Mouse (Mus musculus) granulocyte monocyte progenitor cell, adult 5-6 weeks (primary cell): ENCODE results near the gene Hist1h1t. TPM values are rescaled to one million over a fixed set of nuclear protein-coding genes. Genes with fewer than 3 reads are reported as not detected.
A peak's percentile ranks its signal among the peaks of the same experiment; 100 is the strongest.

Experiments used
- ATAC-seq: replicated peaks from 2 replicates; pipeline ENCODE4 v1.8.0; 2016; ENCODE audit warnings: mild to moderate bottlenecking, moderate TSS enrichment, inconsistent platforms; ENCODE audit not compliant: poor library complexity, severe bottlenecking
- total RNA-seq, 2 experiments: library from RNA; stranded (forward) in 1 of 2; stranded (reverse) in 1 of 2; fragments of 200-712, 200-1000 nt in 1 of 2; fragments of >200 nt in 1 of 2; fragmentation: Nextera tagmentation in 1 of 2; gene quantifications; 2 replicates each; pipeline ENCODE4 v1.2.3; 2014 to 2017

Gene Hist1h1t
- total RNA-seq (2014; fragmentation: Nextera tagmentation), result not detected in 2 replicates
- 1.0 TPM in 1 of 2 replicates, not detected in the other for total RNA-seq (2017)

- ATAC-seq, result no peak
These were observed at the start of gene Hist1h1t for GRCm38 (mm10) chr13:23695514-23695913. Gene Hist1h1t, plus strand, starts transcription at chr13:23695814.

- no peak for ATAC-seq
These were observed 35.8 kb upstream of the Hist1h1t start for GRCm38 (mm10) chr13:23659636-23660366.

GRCm38 (mm10) chr13:23662536-23662935 is 33.1 kb upstream of the Hist1h1t start:
- ATAC-seq, result no peak

- ATAC-seq, result no peak
These were observed 13.5 kb upstream of the Hist1h1t start for GRCm38 (mm10) chr13:23681990-23682582.

GRCm38 (mm10) chr13:23682623-23682946 is 13.0 kb upstream of the Hist1h1t start:
- ATAC-seq, result no peak

- ATAC-seq, result 0 out of 2 replicates have a peak, but pooled peaks have one; percentile 3
These were observed 12.5 kb upstream of the Hist1h1t start for GRCm38 (mm10) chr13:23682947-23683754.

- ATAC-seq, result peak; percentile 82
These were observed 11.8 kb upstream of the Hist1h1t start, which contains the start of the genes Hist1h2ac and Hist1h2bc for GRCm38 (mm10) chr13:23683755-23684281. Gene Hist1h2ac, minus strand, starts transcription at chr13:23683948. Gene Hist1h2bc, plus strand, starts transcription at chr13:23684199.

GRCm38 (mm10) chr13:23684295-23684945 is 11.2 kb upstream of the Hist1h1t start:
- peak; percentile 23 for ATAC-seq

- peak; percentile 7; the same call in 1 of the 2 replicates for ATAC-seq
These were observed 10.3 kb upstream of the Hist1h1t start for GRCm38 (mm10) chr13:23685121-23685861.

- no peak for ATAC-seq
These were observed 9.6 kb upstream of the Hist1h1t start for GRCm38 (mm10) chr13:23685966-23686365.

GRCm38 (mm10) chr13:23687181-23687580 is 8.4 kb upstream of the Hist1h1t start:
- ATAC-seq, result no peak

- no peak for ATAC-seq
These were observed 7.7 kb upstream of the Hist1h1t start for GRCm38 (mm10) chr13:23687907-23688306.

- 0 out of 2 replicates have a peak, but pooled peaks have one; percentile 11 for ATAC-seq
These were observed 6.7 kb upstream of the Hist1h1t start for GRCm38 (mm10) chr13:23688956-23689355.

- no peak for ATAC-seq
These were observed 6.2 kb upstream of the Hist1h1t start for GRCm38 (mm10) chr13:23689459-23689858.

- ATAC-seq, result no peak
These were observed 1.7 kb upstream of the Hist1h1t start for GRCm38 (mm10) chr13:23693856-23694440.

- no peak for ATAC-seq
These were observed 658 bp upstream of the Hist1h1t start for GRCm38 (mm10) chr13:23694956-23695355.

- ATAC-seq, result no peak
These were observed 454 bp downstream of the Hist1h1t start for GRCm38 (mm10) chr13:23696061-23696474.

GRCm38 (mm10) chr13:23697491-23698299 is 2.1 kb downstream of the Hist1h1t start:
- peak; percentile 27 for ATAC-seq
